Mouse (Mus musculus) kidney, adult 2 months (tissue): ENCODE results near the gene Fam193b. TPM values are rescaled to one million over a fixed set of nuclear protein-coding genes. Genes with fewer than 3 reads are reported as not detected.
A peak's percentile ranks its signal among the peaks of the same experiment; 100 is the strongest.

Experiments
- DNase-seq: peaks from one replicate; pipeline ENCODE4 v3.0.0; 2021
- H3K27ac ChIP-seq: fragments of 200-500 bp; 2 replicates; pipeline ENCODE4 v1.5.1; 2012; ENCODE audit warnings: low read depth, low read length, control low read depth, inconsistent platforms; ENCODE audit not compliant: insufficient read depth
- H3K27me3 ChIP-seq: fragments of 200-500 bp; replicated peaks from 2 replicates; pipeline ENCODE4 v1.6.1; 2012; ENCODE audit warnings: mild to moderate bottlenecking, moderate library complexity, low read length, inconsistent platforms; ENCODE audit not compliant: control insufficient read depth, insufficient read depth
- H3K36me3 ChIP-seq: fragments of 200-500 bp; 2 replicates; pipeline ENCODE4 v1.6.1; 2012; ENCODE audit warnings: mild to moderate bottlenecking, moderate library complexity, low read length, inconsistent platforms; ENCODE audit not compliant: control insufficient read depth, insufficient read depth
- H3K4me1 ChIP-seq: fragments of 200-500 bp; 2 replicates; pipeline ENCODE4 v1.6.1; 2011; ENCODE audit warnings: low read length; ENCODE audit not compliant: control insufficient read depth, insufficient read depth
- H3K4me3 ChIP-seq: fragments of 200-500 bp; 2 replicates; pipeline ENCODE4 v1.5.1; 2011; ENCODE audit warnings: mild to moderate bottlenecking, low read depth, low read length, control low read depth; ENCODE audit not compliant: insufficient read depth
- CTCF ChIP-seq: fragments of 200-500 bp; conservative IDR thresholded peaks from 2 replicates; pipeline ENCODE4 v1.5.1; 2011; ENCODE audit warnings: low read depth, mild to moderate bottlenecking, control low read depth, low read length, moderate library complexity, mixed read lengths; ENCODE audit not compliant: insufficient read depth, insufficient read length
- POLR2A ChIP-seq: fragments of 200-500 bp; IDR thresholded peaks from one replicate; pipeline ENCODE4 v1.6.1; 2011; ENCODE audit warnings: low read depth, low read length, control low read depth
- WGBS: fragments of 180-500 bp; shearing (Covaris S2); methylation state at CpG from one replicate; pipeline ENCODE4 v1.1.7; 2018; 5-methylcytosine and 5-hydroxymethylcytosine counted together
- polyA plus RNA-seq: library from polyadenylated mRNA; depleted of rRNA; stranded (reverse); fragments of >200 nt; gene quantifications from 2 replicates; pipeline ENCODE4 v1.2.3, GENCODE M21; 2012

The Fam193b gene
- polyA plus RNA-seq, 1 experiment, result 85.6 TPM

- Histone ChIP-seq H3K4me3 (no peak overlapping the region), H3K36me3 (no peaks in the 10 kb centered on the region), H3K27me3 (no peaks in the 10 kb centered on the region), H3K4me1 (0 out of 2 replicates have a peak, but pooled peaks cover under 1% of the 10 kb centered on the region), H3K27ac (no peak overlapping the region)
- DNase-seq, result no peak
- TF ChIP-seq CTCF (no peak), POLR2A (no peak)
- 93% methylated on average over 3 of the region's 3 CpGs for WGBS
Observed at GRCm38 (mm10) chr13:55604606-55605005, 33.7 kb upstream of the Fam193b start.

- Histone ChIP-seq H3K4me1 (peaks cover 4% of the 10 kb centered on the region; the same call in 1 of the 2 replicates), H3K4me3 (no peak overlapping the region), H3K27ac (no peak overlapping the region), H3K36me3 (no peaks in the 10 kb centered on the region), H3K27me3 (no peaks in the 10 kb centered on the region)
- 3% methylated on average over 3 of the region's 3 CpGs for WGBS
- peak; percentile 77 for DNase-seq
- TF ChIP-seq POLR2A (no peak), CTCF (peak; percentile 82)
Observed at GRCm38 (mm10) chr13:55601611-55602010, 30.7 kb upstream of the Fam193b start.

GRCm38 (mm10) chr13:55600657-55601056 lies 29.7 kb upstream of the Fam193b start:
- H3K27ac ChIP-seq, result no peak overlapping the region
- peak overlapping the region; percentile 98 for H3K4me3 ChIP-seq
- H3K27me3 ChIP-seq, result no peaks in the 10 kb centered on the region
- WGBS, result 7% methylated on average over 9 of the region's 9 CpGs
- H3K4me1 ChIP-seq, result peaks cover 4% of the 10 kb centered on the region; the same call in 1 of the 2 replicates
- no peaks in the 10 kb centered on the region for H3K36me3 ChIP-seq
- TF ChIP-seq CTCF (no peak), POLR2A (no peak)
- peak; percentile 32 for DNase-seq

- WGBS, result 6% methylated on average over 51 of the region's 51 CpGs
- H3K27me3 ChIP-seq, result no peaks in the 10 kb centered on the region
- H3K36me3 ChIP-seq, result no peaks in the 10 kb centered on the region; the same call in 1 of the 2 replicates
- H3K27ac ChIP-seq, result peak within 1 kb of the TSS; percentile 0; the same call in 1 of the 2 replicates
- peak within 1 kb of the TSS; percentile 98 for H3K4me3 ChIP-seq
- peak; percentile 91 for DNase-seq
- H3K4me1 ChIP-seq, result peaks cover 4% of the 10 kb centered on the region; the same call in 1 of the 2 replicates
- TF ChIP-seq CTCF (no peak), POLR2A (no peak)
Observed at GRCm38 (mm10) chr13:55599566-55600540, 28.9 kb upstream of the Fam193b start, which contains the start of gene B4galt7. B4galt7 (plus strand) TSS chr13:55599896.

GRCm38 (mm10) chr13:55596802-55597201 lies 25.9 kb upstream of the Fam193b start:
- no peak for DNase-seq
- peaks cover 4% of the 10 kb centered on the region; the same call in 1 of the 2 replicates for H3K4me1 ChIP-seq
- H3K27ac ChIP-seq, result no peak overlapping the region
- H3K27me3 ChIP-seq, result no peaks in the 10 kb centered on the region
- no peak for TF ChIP-seq CTCF
- no peak for TF ChIP-seq POLR2A
- WGBS, result 96% methylated on average over 12 of the region's 12 CpGs
- H3K36me3 ChIP-seq, result no peaks in the 10 kb centered on the region; the same call in 1 of the 2 replicates
- no peak overlapping the region for H3K4me3 ChIP-seq

- Histone ChIP-seq H3K27ac (no peak overlapping the region), H3K36me3 (no peaks in the 10 kb centered on the region; the same call in 1 of the 2 replicates), H3K4me3 (no peak overlapping the region), H3K27me3 (no peaks in the 10 kb centered on the region), H3K4me1 (peaks cover 4% of the 10 kb centered on the region; the same call in 1 of the 2 replicates)
- 87% methylated on average over 12 of the region's 12 CpGs for WGBS
- DNase-seq, result no peak
- no peak for TF ChIP-seq POLR2A
- no peak for TF ChIP-seq CTCF
Observed at GRCm38 (mm10) chr13:55595375-55595774, 24.5 kb upstream of the Fam193b start.

- H3K27ac ChIP-seq, result no peak overlapping the region
- H3K27me3 ChIP-seq, result no peaks in the 10 kb centered on the region
- TF ChIP-seq CTCF (no peak), POLR2A (no peak)
- under 1% methylated on average over 31 of the region's 31 CpGs for WGBS
- H3K36me3 ChIP-seq, result no peaks in the 10 kb centered on the region; the same call in 1 of the 2 replicates
- H3K4me1 ChIP-seq, result no peaks in the 10 kb centered on the region; the same call in 1 of the 2 replicates
- H3K4me3 ChIP-seq, result peak overlapping the region; percentile 58
- no peak for DNase-seq
Observed at GRCm38 (mm10) chr13:55593254-55593747, 22.4 kb upstream of the Fam193b start.
